Mouse (Mus musculus) stomach, embryonic 16.5 days (tissue): ENCODE results near the gene Whamm. TPM values are rescaled to one million over a fixed set of nuclear protein-coding genes. Genes with fewer than 3 reads are reported as not detected.

Experiments
- ATAC-seq: fragments of 200-750 bp; cut with Nextera tagmentation; 2 replicates; pipeline ENCODE4 v1.8.0; 2017; ENCODE audit warnings: moderate number of reproducible peaks, moderate TSS enrichment; ENCODE audit not compliant: insufficient read depth, low FRiP score
- H3K27ac ChIP-seq: fragments of 300-500 bp; sonication (generic); 2 replicates; pipeline ENCODE4 v1.5.1; 2014; ENCODE audit warnings: low read length
- H3K27me3 ChIP-seq: fragments of 300-500 bp; sonication (generic); 2 replicates; pipeline ENCODE4 v1.6.1; 2014; ENCODE audit warnings: low read length, control low read depth, mixed read lengths; ENCODE audit not compliant: control insufficient read depth, insufficient read depth
- H3K36me3 ChIP-seq: fragments of 300-500 bp; sonication (generic); 2 replicates; pipeline ENCODE4 v1.6.1; 2014; ENCODE audit warnings: low read length; ENCODE audit not compliant: control insufficient read depth, insufficient read depth
- H3K4me1 ChIP-seq: fragments of 300-500 bp; sonication (generic); 2 replicates; pipeline ENCODE4 v1.6.1; 2014; ENCODE audit warnings: low read length, control low read depth, mixed read lengths; ENCODE audit not compliant: control insufficient read depth, insufficient read depth
- H3K4me2 ChIP-seq: fragments of 300-500 bp; sonication (generic); 2 replicates; pipeline ENCODE4 v1.6.1; 2014; ENCODE audit warnings: low read depth, low read length, mixed read lengths
- H3K4me3 ChIP-seq: fragments of 300-500 bp; sonication (generic); replicated peaks from 2 replicates; pipeline ENCODE4 v1.5.1; 2014; ENCODE audit warnings: mild to moderate bottlenecking, low read length
- H3K9ac ChIP-seq: fragments of 300-500 bp; sonication (generic); 2 replicates; pipeline ENCODE4 v1.6.1; 2014; ENCODE audit warnings: low read length
- H3K9me3 ChIP-seq: fragments of 300-500 bp; sonication (generic); replicated peaks from 2 replicates; pipeline ENCODE4 v1.6.1; 2016; ENCODE audit warnings: low read length, control low read depth; ENCODE audit not compliant: control insufficient read depth
- WGBS: fragments of 180-500 bp; shearing (Covaris S2); extraction: QIAGEN DNeasy Blood & Tissue Kit; methylation state at CpG from one replicate; pipeline ENCODE4 v1.1.7; 2014; 5-methylcytosine and 5-hydroxymethylcytosine counted together
- polyA plus RNA-seq: library from polyadenylated mRNA; unstranded; fragments of >200 nt; fragmentation: Nextera tagmentation; extraction: Ambion mirVana; gene quantifications from 2 replicates; pipeline ENCODE4 v1.2.1, GENCODE M21; 2015

Gene Whamm
- polyA plus RNA-seq, 1 experiment from 2014 or later, result 1.4 TPM

GRCm38 (mm10) chr7:81599379-81600280 lies 28.6 kb downstream of the Whamm start:
- ATAC-seq, result no peak
- WGBS, result 65% methylated on average over 8 of the region's 8 CpGs

GRCm38 (mm10) chr7:81604991-81605390 lies 33.9 kb downstream of the Whamm start:
- WGBS, result 80% methylated on average over 5 of the region's 5 CpGs
- H3K9me3 ChIP-seq, result no peaks in the 10 kb centered on the region
- no peak for ATAC-seq
- no peaks in the 10 kb centered on the region for H3K36me3 ChIP-seq
- H3K4me2 ChIP-seq, result no peak overlapping the region
- H3K27ac ChIP-seq, result no peak overlapping the region
- H3K4me3 ChIP-seq, result no peak overlapping the region
- no peak overlapping the region for H3K9ac ChIP-seq
- H3K4me1 ChIP-seq, result no peaks in the 10 kb centered on the region
- H3K27me3 ChIP-seq, result no peaks in the 10 kb centered on the region

More at GRCm38 (mm10) chr7:81599379-81600280, 28.6 kb downstream of the Whamm start:
- Histone ChIP-seq H3K9me3 (no peaks in the 10 kb centered on the region), H3K36me3 (peaks cover 7% of the 10 kb centered on the region; the same call in 1 of the 2 replicates), H3K4me3 (no peak overlapping the region), H3K27me3 (no peaks in the 10 kb centered on the region), H3K27ac (no peak overlapping the region), H3K9ac (no peak overlapping the region), H3K4me2 (no peak overlapping the region), H3K4me1 (no peaks in the 10 kb centered on the region)

- Histone ChIP-seq H3K4me1 (no peaks in the 10 kb centered on the region), H3K27ac (no peak overlapping the region), H3K9ac (no peak overlapping the region), H3K9me3 (no peaks in the 10 kb centered on the region), H3K36me3 (no peaks in the 10 kb centered on the region), H3K4me2 (no peak overlapping the region), H3K4me3 (no peak overlapping the region), H3K27me3 (no peaks in the 10 kb centered on the region)
- 71% methylated on average over 4 of the region's 4 CpGs for WGBS
- ATAC-seq, result no peak
These were observed 34.4 kb downstream of the Whamm start for GRCm38 (mm10) chr7:81605489-81605888.

- H3K9me3 ChIP-seq, result no peaks in the 10 kb centered on the region
- no peak overlapping the region for H3K27ac ChIP-seq
- H3K4me1 ChIP-seq, result no peaks in the 10 kb centered on the region
- H3K36me3 ChIP-seq, result no peaks in the 10 kb centered on the region
- WGBS, result 61% methylated on average over 5 of the region's 5 CpGs
- no peak for ATAC-seq
- H3K27me3 ChIP-seq, result no peaks in the 10 kb centered on the region
- no peak overlapping the region for H3K4me2 ChIP-seq
- H3K4me3 ChIP-seq, result no peak overlapping the region
- no peak overlapping the region for H3K9ac ChIP-seq
These were observed 35.4 kb downstream of the Whamm start for GRCm38 (mm10) chr7:81606452-81606851.

DNA sequence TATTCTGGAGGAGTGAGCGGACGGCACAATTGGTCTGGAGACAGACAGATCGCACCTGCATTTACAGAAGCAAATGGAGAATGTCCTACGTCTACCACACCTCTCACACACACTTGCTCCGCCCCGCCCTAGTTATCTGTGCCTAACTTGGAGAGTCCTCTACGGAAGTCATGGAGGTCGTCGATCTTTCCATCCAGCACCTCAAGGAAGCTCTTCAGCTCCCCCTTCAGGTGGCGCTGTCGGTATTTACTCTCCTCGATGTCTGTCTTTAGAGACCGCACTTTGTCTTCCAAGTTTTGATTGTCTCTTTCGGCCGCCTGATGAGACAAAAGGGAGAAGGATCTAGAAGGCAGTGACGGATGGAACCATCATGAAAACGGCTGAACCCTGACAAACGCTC lies 39.1 kb downstream of the Whamm start:
- no peak overlapping the region for H3K9ac ChIP-seq
- no peaks in the 10 kb centered on the region for H3K4me1 ChIP-seq
- H3K27ac ChIP-seq, result no peak overlapping the region
- no peak overlapping the region for H3K4me2 ChIP-seq
- WGBS, result 60% methylated on average over 18 of the region's 18 CpGs
- H3K4me3 ChIP-seq, result no peak overlapping the region
- no peaks in the 10 kb centered on the region for H3K27me3 ChIP-seq
- no peaks in the 10 kb centered on the region for H3K9me3 ChIP-seq
- ATAC-seq, result no peak
- H3K36me3 ChIP-seq, result no peaks in the 10 kb centered on the region

DNA sequence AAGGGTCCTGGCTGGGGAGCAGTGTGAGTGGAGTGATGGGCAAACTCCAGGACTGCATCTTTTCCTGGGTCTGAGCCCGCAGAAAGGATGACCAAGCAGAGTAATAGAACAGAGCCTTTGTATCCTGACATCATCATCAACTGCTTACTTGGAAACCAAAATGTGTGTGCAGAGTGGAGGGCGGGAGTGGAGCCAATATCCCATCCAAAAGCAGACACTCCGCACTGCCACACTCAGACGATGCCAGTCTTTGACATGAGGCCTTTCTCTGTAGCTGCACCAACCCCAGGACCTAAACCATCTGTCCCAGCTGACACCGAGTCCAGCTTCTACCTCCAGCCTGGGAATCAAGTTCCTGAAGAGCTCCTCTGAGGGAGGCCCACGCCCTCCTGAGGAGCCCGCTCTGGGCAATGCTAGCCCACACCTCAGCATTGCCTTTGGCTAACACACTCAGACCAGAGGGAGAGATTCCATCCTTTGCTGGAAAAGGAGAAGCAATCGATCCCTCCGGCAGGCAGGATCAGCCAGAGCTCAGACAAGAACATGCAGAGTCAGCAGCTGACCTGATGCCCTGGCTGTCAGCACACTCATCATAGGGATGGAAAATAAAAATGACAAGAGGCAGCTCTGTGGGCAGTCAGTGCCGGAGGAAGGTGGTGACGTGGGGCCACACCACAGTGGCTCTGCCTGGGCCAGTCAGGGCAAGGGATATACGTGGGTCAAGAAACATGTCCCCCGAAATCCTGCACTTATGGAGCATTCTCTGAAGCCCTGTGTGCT lies 42.0 kb downstream of the Whamm start:
- ATAC-seq, result no peak
- no peak overlapping the region for H3K4me3 ChIP-seq
- no peak overlapping the region for H3K9ac ChIP-seq
- no peaks in the 10 kb centered on the region for H3K4me1 ChIP-seq
- no peaks in the 10 kb centered on the region for H3K9me3 ChIP-seq
- H3K27ac ChIP-seq, result no peak overlapping the region
- no peaks in the 10 kb centered on the region for H3K27me3 ChIP-seq
- H3K4me2 ChIP-seq, result no peak overlapping the region
- no peaks in the 10 kb centered on the region for H3K36me3 ChIP-seq
- WGBS, result 84% methylated on average over 13 of the region's 13 CpGs

DNA sequence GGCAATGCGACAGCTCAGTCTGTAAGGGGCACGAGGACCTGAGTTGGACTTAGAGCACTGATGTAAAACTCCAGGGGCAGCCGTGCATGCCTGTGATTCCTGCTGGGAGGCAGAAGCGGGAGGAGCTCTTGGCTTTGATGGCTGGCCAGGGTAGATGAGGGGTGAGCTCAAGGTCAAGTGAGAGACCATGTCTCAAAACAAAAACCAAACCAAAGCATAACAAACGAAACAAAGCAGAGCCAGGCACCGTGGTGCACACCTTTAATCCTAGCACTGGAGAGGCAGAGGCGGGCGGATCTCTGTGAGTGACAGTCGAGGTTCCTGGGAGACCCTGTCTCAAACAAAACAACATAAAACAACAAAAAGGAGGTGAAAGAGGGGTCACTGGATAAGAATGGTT lies 44.0 kb downstream of the Whamm start:
- H3K4me1 ChIP-seq, result no peaks in the 10 kb centered on the region
- H3K9ac ChIP-seq, result no peak overlapping the region
- no peak for ATAC-seq
- 72% methylated on average over 9 of the region's 9 CpGs for WGBS
- H3K4me3 ChIP-seq, result no peak overlapping the region
- no peak overlapping the region for H3K4me2 ChIP-seq
- no peaks in the 10 kb centered on the region for H3K36me3 ChIP-seq
- H3K27me3 ChIP-seq, result no peaks in the 10 kb centered on the region
- H3K9me3 ChIP-seq, result no peaks in the 10 kb centered on the region
- no peak overlapping the region for H3K27ac ChIP-seq

DNA sequence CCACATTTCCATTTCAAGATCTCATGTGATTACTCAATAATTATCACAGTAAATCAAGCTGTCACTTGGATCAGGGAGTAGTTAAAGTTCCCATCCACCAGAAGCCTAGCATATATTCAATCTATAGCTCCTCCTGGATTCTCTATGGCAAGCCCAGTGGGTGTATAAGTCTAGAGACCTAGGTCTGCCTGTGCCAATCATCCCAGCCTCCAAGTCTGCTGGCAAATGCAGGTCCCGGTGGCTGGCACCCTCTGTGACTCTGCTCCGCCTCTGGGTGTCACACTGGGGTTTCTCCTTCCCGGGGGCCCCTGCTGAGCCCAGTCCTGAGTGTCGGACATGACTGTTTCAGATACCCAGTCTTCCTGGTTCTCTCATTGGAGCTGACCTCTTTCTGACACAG lies 51.7 kb downstream of the Whamm start:
- H3K36me3 ChIP-seq, result no peaks in the 10 kb centered on the region
- no peak overlapping the region for H3K27ac ChIP-seq
- no peaks in the 10 kb centered on the region for H3K4me1 ChIP-seq
- ATAC-seq, result no peak
- no peaks in the 10 kb centered on the region for H3K27me3 ChIP-seq
- H3K9me3 ChIP-seq, result 0 out of 2 replicates have a peak, but pooled peaks cover 4% of the 10 kb centered on the region
- H3K9ac ChIP-seq, result no peak overlapping the region
- WGBS, result 77% methylated on average over 4 of the region's 4 CpGs
- H3K4me2 ChIP-seq, result no peak overlapping the region
- H3K4me3 ChIP-seq, result no peak overlapping the region

DNA sequence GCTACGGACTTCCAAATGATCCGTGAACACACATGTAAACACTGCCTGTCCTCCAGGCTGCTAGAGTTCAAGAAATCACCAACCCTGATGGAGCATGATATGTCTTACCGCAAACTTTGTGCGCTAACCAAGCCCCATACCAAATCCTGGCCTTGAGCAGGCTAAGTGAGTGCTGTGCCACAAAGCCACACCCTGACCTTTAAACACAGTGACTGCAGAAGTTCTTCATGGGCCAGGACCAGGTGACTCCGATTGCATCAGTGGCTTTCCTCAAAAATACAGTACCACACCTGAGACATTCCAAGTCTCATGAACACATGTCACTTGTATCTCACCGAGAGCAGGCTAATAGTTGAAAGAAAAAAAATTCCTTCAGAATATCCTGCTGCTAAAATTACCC lies 52.7 kb downstream of the Whamm start:
- no peak overlapping the region for H3K4me2 ChIP-seq
- ATAC-seq, result no peak
- H3K27me3 ChIP-seq, result no peaks in the 10 kb centered on the region
- H3K9ac ChIP-seq, result no peak overlapping the region
- no peak overlapping the region for H3K27ac ChIP-seq
- H3K4me3 ChIP-seq, result no peak overlapping the region
- WGBS, result 71% methylated on average over 6 of the region's 6 CpGs
- H3K36me3 ChIP-seq, result no peaks in the 10 kb centered on the region
- H3K4me1 ChIP-seq, result no peaks in the 10 kb centered on the region
- H3K9me3 ChIP-seq, result 0 out of 2 replicates have a peak, but pooled peaks cover 4% of the 10 kb centered on the region
